Mouse (Mus musculus) heart, embryonic 14.5 days (tissue): ENCODE results near the gene Emp2. TPM values are rescaled to one million over a fixed set of nuclear protein-coding genes. Genes with fewer than 3 reads are reported as not detected.

Experiments used
- ATAC-seq: fragments of 200-750 bp; cut with Nextera tagmentation; 2 replicates; pipeline ENCODE4 v1.8.0; 2017; ENCODE audit warnings: low read depth, moderate TSS enrichment; ENCODE audit not compliant: insufficient number of reproducible peaks, insufficient read depth, low FRiP score
- H3K27ac ChIP-seq, 2 experiments: fragments of 200-500 bp in 1 of 2; fragments of 300-500 bp in 1 of 2; sonication (generic) in 1 of 2; replicated peaks in 1 of 2; 2 replicates each; pipeline ENCODE4 v1.5.1; 2012 to 2014; ENCODE audit warnings: low read depth in 2 of 2, low read length in 2 of 2, control low read depth in 1 of 2, mild to moderate bottlenecking in 1 of 2, mixed read lengths in 1 of 2; ENCODE audit not compliant: control insufficient read depth in 1 of 2, insufficient read depth in 1 of 2
- H3K27me3 ChIP-seq: fragments of 300-500 bp; sonication (generic); 2 replicates; pipeline ENCODE4 v1.6.1; 2014; ENCODE audit warnings: mild to moderate bottlenecking, low read length, control low read depth; ENCODE audit not compliant: control insufficient read depth, insufficient read depth
- H3K36me3 ChIP-seq: fragments of 300-500 bp; sonication (generic); 2 replicates; pipeline ENCODE4 v1.6.1; 2014; ENCODE audit warnings: mild to moderate bottlenecking, control low read depth, low read length, mixed read lengths; ENCODE audit not compliant: control insufficient read depth, insufficient read depth
- H3K4me1 ChIP-seq, 2 experiments: fragments of 200-500 bp in 1 of 2; fragments of 300-500 bp in 1 of 2; sonication (generic) in 1 of 2; 2 replicates each; pipeline ENCODE4 v1.6.1; 2012 to 2014; ENCODE audit warnings: low read length in 2 of 2, control low read depth in 1 of 2, mixed read lengths in 1 of 2; ENCODE audit not compliant: control insufficient read depth in 2 of 2, insufficient read depth in 2 of 2
- H3K4me2 ChIP-seq: fragments of 300-500 bp; sonication (generic); 2 replicates; pipeline ENCODE4 v1.6.1; 2014; ENCODE audit warnings: mild to moderate bottlenecking, low read length
- H3K4me3 ChIP-seq, 2 experiments: fragments of 200-500 bp in 1 of 2; fragments of 300-500 bp in 1 of 2; sonication (generic) in 1 of 2; 2 replicates each; pipeline ENCODE4 v1.5.1; 2012 to 2014; ENCODE audit warnings: low read length in 2 of 2, mild to moderate bottlenecking in 2 of 2, control low read depth in 1 of 2, low read depth in 1 of 2, moderate library complexity in 1 of 2; ENCODE audit not compliant: control insufficient read depth in 1 of 2, insufficient read depth in 1 of 2
- H3K9ac ChIP-seq: fragments of 300-500 bp; sonication (generic); 2 replicates; pipeline ENCODE4 v1.6.1; 2014; ENCODE audit warnings: mild to moderate bottlenecking, low read length
- H3K9me3 ChIP-seq: fragments of 300-500 bp; sonication (generic); 2 replicates; pipeline ENCODE4 v1.6.1; 2016; ENCODE audit warnings: low read length, control low read depth; ENCODE audit not compliant: control insufficient read depth
- WGBS: fragments of 180-500 bp; shearing (Covaris S2); extraction: QIAGEN DNeasy Blood & Tissue Kit; methylation state at CpG from one replicate; pipeline ENCODE4 v1.1.7; 2014; 5-methylcytosine and 5-hydroxymethylcytosine counted together
- polyA plus RNA-seq: library from polyadenylated mRNA; unstranded; fragments of >200 nt; fragmentation: Nextera tagmentation; extraction: Ambion mirVana; gene quantifications from 2 replicates; pipeline ENCODE4 v1.2.1, GENCODE M21; 2014

Gene Emp2
- polyA plus RNA-seq, 1 experiment from 2014 or later: 35.9 TPM

- Histone ChIP-seq H3K4me2 (peak overlapping the region; percentile 80), H3K4me1 (peaks cover 22 to 27% of the 10 kb centered on the region in 2 experiments), H3K27me3 (no peaks in the 10 kb centered on the region), H3K36me3 (0 out of 2 replicates have a peak, but pooled peaks cover 4% of the 10 kb centered on the region), H3K27ac (peak overlapping the region; percentile 34 to 59; a peak in 3 of 4 replicates), H3K9ac (peak overlapping the region; percentile 87), H3K4me3 (peak overlapping the region; percentile 58 to 67), H3K9me3 (no peaks in the 10 kb centered on the region)
- ATAC-seq: peak; percentile 19; the same call in 1 of the 2 replicates
- WGBS: 3% methylated on average over 15 of the region's 15 CpGs
These were observed 542 bp downstream of the Emp2 start for GRCm38 (mm10) chr16:10313226-10313625.

GRCm38 (mm10) chr16:10311989-10312388 is 1.8 kb downstream of the Emp2 start:
- Histone ChIP-seq H3K4me3 (no peak overlapping the region), H3K4me2 (no peak overlapping the region), H3K9ac (no peak overlapping the region), H3K36me3 (0 out of 2 replicates have a peak, but pooled peaks cover 4% of the 10 kb centered on the region), H3K9me3 (no peaks in the 10 kb centered on the region), H3K27me3 (no peaks in the 10 kb centered on the region), H3K27ac (peak overlapping the region; percentile 80 to 87; a peak in 3 of 4 replicates), H3K4me1 (peaks cover 22 to 27% of the 10 kb centered on the region in 2 experiments)
- 52% methylated on average over 4 of the region's 4 CpGs for WGBS
- ATAC-seq: no peak

- Histone ChIP-seq H3K36me3 (0 out of 2 replicates have a peak, but pooled peaks cover 4% of the 10 kb centered on the region), H3K27me3 (no peaks in the 10 kb centered on the region), H3K4me1 (peaks cover 22 to 27% of the 10 kb centered on the region in 2 experiments), H3K4me2 (peak overlapping the region; percentile 46), H3K9ac (peak overlapping the region; percentile 44; the same call in 1 of the 2 replicates), H3K9me3 (no peaks in the 10 kb centered on the region), H3K4me3 (no peak overlapping the region), H3K27ac (peak overlapping the region; percentile 80 to 87)
- peak; percentile 54; the same call in 1 of the 2 replicates for ATAC-seq
- WGBS: 27% methylated on average over 3 of the region's 3 CpGs
These were observed 2.7 kb downstream of the Emp2 start for GRCm38 (mm10) chr16:10311086-10311485.

GRCm38 (mm10) chr16:10310507-10310906 is 3.3 kb downstream of the Emp2 start:
- Histone ChIP-seq H3K4me1 (peaks cover 22 to 27% of the 10 kb centered on the region in 2 experiments), H3K9ac (no peak overlapping the region), H3K4me3 (no peak overlapping the region), H3K4me2 (peak overlapping the region; percentile 46), H3K27ac (peak overlapping the region in 1 of 2 experiments; percentile 87; a peak in 3 of 4 replicates), H3K36me3 (0 out of 2 replicates have a peak, but pooled peaks cover 4% of the 10 kb centered on the region), H3K27me3 (no peaks in the 10 kb centered on the region), H3K9me3 (no peaks in the 10 kb centered on the region)
- no peak for ATAC-seq
- WGBS: 74% methylated on average over 5 of the region's 5 CpGs

GRCm38 (mm10) chr16:10307351-10307750 is 6.4 kb downstream of the Emp2 start:
- H3K4me1 ChIP-seq: peaks cover 16 to 19% of the 10 kb centered on the region in 2 experiments
- WGBS: 55% methylated on average over 5 of the region's 5 CpGs
- ATAC-seq: no peak
- no peaks in the 10 kb centered on the region for H3K9me3 ChIP-seq
- no peak overlapping the region for H3K27ac ChIP-seq
- H3K4me3 ChIP-seq: no peak overlapping the region
- H3K4me2 ChIP-seq: no peak overlapping the region
- H3K27me3 ChIP-seq: no peaks in the 10 kb centered on the region
- 0 out of 2 replicates have a peak, but pooled peaks cover 4% of the 10 kb centered on the region for H3K36me3 ChIP-seq
- H3K9ac ChIP-seq: no peak overlapping the region

- no peak for ATAC-seq
- H3K36me3 ChIP-seq: 0 out of 2 replicates have a peak, but pooled peaks cover 4% of the 10 kb centered on the region
- no peaks in the 10 kb centered on the region for H3K9me3 ChIP-seq
- H3K27ac ChIP-seq: no peak overlapping the region
- WGBS: 33% methylated on average over 3 of the region's 3 CpGs
- H3K9ac ChIP-seq: no peak overlapping the region
- H3K27me3 ChIP-seq: no peaks in the 10 kb centered on the region
- peaks cover 7% of the 10 kb centered on the region in 2 experiments; a peak in 3 of 4 replicates for H3K4me1 ChIP-seq
- no peak overlapping the region for H3K4me2 ChIP-seq
- no peak overlapping the region for H3K4me3 ChIP-seq
These were observed 7.7 kb downstream of the Emp2 start for GRCm38 (mm10) chr16:10306101-10306500.

GRCm38 (mm10) chr16:10301337-10301736 is 12.4 kb downstream of the Emp2 start:
- no peak overlapping the region for H3K9ac ChIP-seq
- H3K27me3 ChIP-seq: no peaks in the 10 kb centered on the region
- H3K4me3 ChIP-seq: no peak overlapping the region
- H3K36me3 ChIP-seq: no peaks in the 10 kb centered on the region
- H3K9me3 ChIP-seq: no peaks in the 10 kb centered on the region
- H3K4me2 ChIP-seq: no peak overlapping the region
- 62% methylated on average over 3 of the region's 3 CpGs for WGBS
- ATAC-seq: no peak
- no peak overlapping the region for H3K27ac ChIP-seq
- peaks cover 4 to 17% of the 10 kb centered on the region in 2 experiments; a peak in 3 of 4 replicates for H3K4me1 ChIP-seq
